Mouse (Mus musculus) v-Abl transformed pro-B cells (cell line): ENCODE data around the gene Epn3.

Experiments
- in situ Hi-C, 2 experiments: fragments of 400-800 bp; cut with MboI; formaldehyde crosslinking; loops; one replicate each; pipeline ENCODE4 v1.15.1; 2025; ENCODE audit not compliant: unreplicated experiment in 2 of 2

The Epn3 gene

GRCm38 (mm10) chr11:94441122-94441521 lies 58.7 kb downstream of the Epn3 start:
- in situ Hi-C loops: no loop called here

GRCm38 (mm10) chr11:94440421-94440820 lies 59.4 kb downstream of the Epn3 start:
- in situ Hi-C loops: no loop called here
